Mouse (Mus musculus) C2C12 (cell line): ENCODE measurements at regions not wholly inside any gene's neighbourhood (a gene's known extent, or its start where the extent isn't known, plus 50 kb on each side); places are given as distances from the start of the nearest gene placed in this dataset.

Experiments
- H3K27me3 ChIP-seq: one replicate; pipeline ENCODE4 v1.6.1; 2011; ENCODE audit not compliant: control insufficient read depth, insufficient read depth, insufficient read length
- H3K36me3 ChIP-seq: one replicate; pipeline ENCODE4 v1.6.1; 2011; ENCODE audit not compliant: control insufficient read depth, insufficient read depth
- H3K4me3 ChIP-seq: one replicate; pipeline ENCODE4 v1.5.1; 2011; ENCODE audit warnings: mild to moderate bottlenecking, control low read depth; ENCODE audit not compliant: poor library complexity, insufficient read depth, severe bottlenecking
- H3K79me2 ChIP-seq: one replicate; pipeline ENCODE4 v1.6.1; 2011; ENCODE audit not compliant: control insufficient read depth, insufficient read depth
- H3K79me3 ChIP-seq: one replicate; pipeline ENCODE4 v1.6.1; 2011; ENCODE audit warnings: low read depth, control low read depth
- H3ac ChIP-seq: one replicate; pipeline ENCODE3; 2011; ENCODE audit warnings: low read depth; ENCODE audit not compliant: control insufficient read depth, insufficient read length
- CEBPB ChIP-seq: IDR thresholded peaks from one replicate; pipeline ENCODE4 v1.6.1; 2011; ENCODE audit warnings: low read depth, mild to moderate bottlenecking, control low read depth, moderate library complexity
- CTCF ChIP-seq: IDR thresholded peaks from one replicate; pipeline ENCODE4 v1.5.1; 2011; ENCODE audit not compliant: control insufficient read depth, insufficient read depth, insufficient read length
- FOSL1 ChIP-seq: IDR thresholded peaks from one replicate; pipeline ENCODE4 v1.8.0; 2011; ENCODE audit warnings: mild to moderate bottlenecking, low read length; ENCODE audit not compliant: poor library complexity, insufficient read depth, severe bottlenecking
- MAX ChIP-seq: IDR thresholded peaks from one replicate; pipeline ENCODE4 v1.6.1; 2011; ENCODE audit warnings: mild to moderate bottlenecking, control low read depth
- MYOD1 ChIP-seq: IDR thresholded peaks from one replicate; pipeline ENCODE4 v1.6.1; 2011; ENCODE audit warnings: low read depth; ENCODE audit not compliant: control insufficient read depth, insufficient read length
- MYOG ChIP-seq: IDR thresholded peaks from one replicate; pipeline ENCODE4 v1.6.1; 2011; ENCODE audit not compliant: control insufficient read depth, insufficient read length; ENCODE audit errors: extremely low read depth
- USF1 ChIP-seq: IDR thresholded peaks from one replicate; pipeline ENCODE4 v1.6.1; 2011; ENCODE audit warnings: low read depth, mild to moderate bottlenecking, control low read depth, moderate library complexity

DNA sequence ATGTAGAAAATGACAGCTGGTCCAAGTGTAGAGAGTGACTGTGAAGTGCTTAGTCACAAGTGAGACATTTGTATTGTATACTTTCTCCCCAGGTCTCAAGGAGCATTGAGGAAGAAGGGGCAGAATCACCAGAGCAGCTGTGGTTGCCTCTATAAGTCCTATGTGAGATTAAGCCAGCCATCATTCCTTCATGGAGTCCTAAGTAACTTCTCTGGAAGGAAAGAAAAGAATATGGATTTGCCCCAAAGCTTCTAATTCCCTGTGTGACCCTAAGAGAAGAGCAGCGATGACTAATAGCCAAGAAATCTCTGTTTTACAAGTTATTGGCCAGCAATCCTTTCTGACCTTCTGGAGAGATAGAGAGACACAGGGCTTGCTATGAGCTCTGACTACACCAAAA lies 856.5 kb downstream of the Gm9195 start:
- no peak overlapping the region for H3K4me3 ChIP-seq
- no peaks in the 10 kb centered on the region for H3K36me3 ChIP-seq
- H3K79me2 ChIP-seq, result no peaks in the 10 kb centered on the region
- H3K79me3 ChIP-seq, result no peaks in the 10 kb centered on the region
- H3K27me3 ChIP-seq, result no peaks in the 10 kb centered on the region
- TF ChIP-seq CEBPB (no peak), MYOD1 (peak; percentile 35), USF1 (no peak), MAX (no peak)
- H3ac ChIP-seq, result no peak overlapping the region

GRCm38 (mm10) chr14:71609698-71610301 lies 881.8 kb downstream of the Gm9195 start:
- Histone ChIP-seq H3K79me2 (no peaks in the 10 kb centered on the region), H3ac (no peak overlapping the region), H3K4me3 (no peak overlapping the region), H3K27me3 (no peaks in the 10 kb centered on the region), H3K79me3 (no peaks in the 10 kb centered on the region), H3K36me3 (no peaks in the 10 kb centered on the region)
- TF ChIP-seq MYOG (no peak), FOSL1 (no peak), CTCF (no peak)

- Histone ChIP-seq H3K27me3 (no peaks in the 10 kb centered on the region), H3ac (no peak overlapping the region), H3K4me3 (no peak overlapping the region), H3K79me3 (no peaks in the 10 kb centered on the region), H3K79me2 (no peaks in the 10 kb centered on the region), H3K36me3 (no peaks in the 10 kb centered on the region)
- no peak for TF ChIP-seq MYOG
Measured at GRCm38 (mm10) chr14:71603710-71604109, 887.9 kb downstream of the Gm9195 start.

GRCm38 (mm10) chr14:71597859-71598258 lies 893.8 kb downstream of the Gm9195 start:
- H3K79me3 ChIP-seq, result no peaks in the 10 kb centered on the region
- TF ChIP-seq CTCF, result no peak
- TF ChIP-seq MYOG, result no peak
- no peak for TF ChIP-seq CEBPB
- TF ChIP-seq FOSL1, result no peak
- no peak for TF ChIP-seq MAX
- TF ChIP-seq USF1, result no peak
- TF ChIP-seq MYOD1, result no peak
- H3K79me2 ChIP-seq, result no peaks in the 10 kb centered on the region

GRCm38 (mm10) chr14:71588694-71589240 lies 902.9 kb downstream of the Gm9195 start:
- no peak for TF ChIP-seq MYOG
- TF ChIP-seq MAX, result no peak
- peak; percentile 95 for TF ChIP-seq MYOD1
- TF ChIP-seq CEBPB, result peak; percentile 12
- Histone ChIP-seq H3K36me3 (no peaks in the 10 kb centered on the region), H3K27me3 (no peaks in the 10 kb centered on the region), H3K4me3 (no peak overlapping the region), H3K79me3 (no peaks in the 10 kb centered on the region), H3K79me2 (no peaks in the 10 kb centered on the region), H3ac (no peak overlapping the region)

More at GRCm38 (mm10) chr14:71597859-71598258, 893.8 kb downstream of the Gm9195 start:
- no peaks in the 10 kb centered on the region for H3K27me3 ChIP-seq
- no peak overlapping the region for H3ac ChIP-seq
- no peak overlapping the region for H3K4me3 ChIP-seq
- H3K36me3 ChIP-seq, result no peaks in the 10 kb centered on the region

DNA sequence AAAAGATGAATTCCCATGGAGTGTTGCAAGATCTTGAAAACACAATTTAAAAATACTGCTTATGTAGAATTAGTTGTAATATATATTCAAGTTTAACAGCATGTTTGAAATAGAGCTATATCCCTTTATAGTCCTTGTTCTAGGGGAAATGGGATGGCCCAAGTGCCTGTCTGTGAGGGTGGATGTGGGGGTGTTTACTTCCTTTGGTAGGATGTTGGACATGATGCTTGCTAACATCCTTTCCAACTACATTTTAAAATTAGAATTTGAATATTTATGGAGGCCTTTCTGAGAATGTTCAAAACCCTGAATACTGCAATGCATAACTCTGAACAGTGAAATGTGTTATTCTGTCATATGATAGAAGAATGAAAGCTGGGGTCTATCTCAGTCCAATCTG lies 903.6 kb downstream of the Gm9195 start:
- no peak overlapping the region for H3K4me3 ChIP-seq
- no peaks in the 10 kb centered on the region for H3K79me3 ChIP-seq
- TF ChIP-seq MAX, result no peak
- TF ChIP-seq CTCF, result no peak
- no peak for TF ChIP-seq MYOD1
- no peak for TF ChIP-seq CEBPB
- TF ChIP-seq FOSL1, result no peak
- no peak for TF ChIP-seq MYOG
- no peak for TF ChIP-seq USF1
- H3ac ChIP-seq, result no peak overlapping the region
- H3K27me3 ChIP-seq, result no peaks in the 10 kb centered on the region
- no peaks in the 10 kb centered on the region for H3K36me3 ChIP-seq
- H3K79me2 ChIP-seq, result no peaks in the 10 kb centered on the region
